ENCODE assay signal across 26 mouse cellular contexts in the genomic region with DNA sequence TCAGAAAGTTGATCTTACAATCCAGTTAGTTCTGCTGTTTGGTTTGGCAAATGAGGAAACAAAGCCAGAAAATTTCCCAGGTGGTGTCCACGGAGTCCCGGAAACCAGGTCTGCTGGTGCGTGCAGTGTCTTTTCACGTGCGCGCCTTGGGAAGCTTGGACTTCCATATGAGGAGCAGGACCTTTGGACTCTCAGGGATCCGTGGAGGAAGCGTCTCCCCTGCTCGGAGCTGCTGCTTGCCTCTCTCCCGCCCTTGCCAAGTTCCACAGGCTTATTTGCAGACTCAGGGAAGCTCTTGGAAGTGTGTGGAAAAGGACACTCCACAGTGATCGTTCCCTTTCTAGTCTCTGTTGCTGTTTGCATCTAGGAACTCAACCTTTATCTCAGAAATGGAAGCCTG. TPM values are rescaled to one million over a fixed set of nuclear protein-coding genes. Genes with fewer than 3 reads are reported as not detected.
DNase-seq lines count a peak whose midpoint lies in the region; ATAC-seq and TF ChIP-seq lines count a peak whose summit lies in the region.
"Had no signal": no experiment of that assay in that cellular context is flagged by ENCODE, and none has a peak within 500 bp of the region (broad histone marks: within the 10 kb centered on the region; RNA-seq: fewer than 3 reads in every experiment).

No protein-coding gene starts in this region.

- no peak overlapping the region for H3K27ac ChIP-seq in heart, embryonic 11.5 days (ENCODE audit: low read depth, low read length)
- peak overlapping the region; percentile 69 for H3K27ac ChIP-seq in brown adipose tissue, adult 24 weeks (replicated peaks; ENCODE audit: low read depth, low read length)
- H3K27ac ChIP-seq in intestine, postnatal 0 days (ENCODE audit: low read depth, low read length), result peak overlapping the region; percentile 71
- H3K27ac ChIP-seq: embryonic facial prominence, embryonic 12.5 days; heart, embryonic 13.5 days; limb, embryonic 15.5 days; neural tube, embryonic 12.5 days had no signal

- H3K4me2 ChIP-seq in heart, embryonic 11.5 days, result no peak overlapping the region
- peak overlapping the region; percentile 40 for H3K4me2 ChIP-seq in intestine, postnatal 0 days (replicated peaks; ENCODE audit: low read depth)
- H3K4me2 ChIP-seq: embryonic facial prominence, embryonic 12.5 days; heart, embryonic 13.5 days; limb, embryonic 15.5 days; neural tube, embryonic 12.5 days had no signal

- no peak for TF ChIP-seq CTCF in intestine, postnatal 0 days (IDR thresholded peaks at IDR 0.05; ENCODE audit: low read depth)

- ATAC-seq in heart, embryonic 11.5 days (replicated peaks; ENCODE audit: insufficient number of reproducible peaks, low FRiP score, low TSS enrichment), result no peak
- ATAC-seq in intestine, postnatal 0 days, result peak; percentile 58
- ATAC-seq: forebrain, postnatal 0 days had no signal

- H3K9ac ChIP-seq in heart, embryonic 11.5 days (ENCODE audit: low read depth, low read length), result no peak overlapping the region
- H3K9ac ChIP-seq in intestine, postnatal 0 days (ENCODE audit: low read depth, low read length), result no peak overlapping the region
- H3K9ac ChIP-seq: embryonic facial prominence, embryonic 12.5 days; forebrain, postnatal 0 days; heart, embryonic 13.5 days; limb, embryonic 15.5 days; neural tube, embryonic 12.5 days had no signal

- peaks cover 24% of the 10 kb centered on the region for H3K4me1 ChIP-seq in heart, embryonic 11.5 days (ENCODE audit: control insufficient read depth, insufficient read depth, low read length)
- peaks cover 24% of the 10 kb centered on the region for H3K4me1 ChIP-seq in brown adipose tissue, adult 24 weeks (ENCODE audit: control insufficient read depth, insufficient read depth, insufficient read length, low read length)
- peaks cover 8% of the 10 kb centered on the region for H3K4me1 ChIP-seq in intestine, postnatal 0 days (replicated peaks; ENCODE audit: control insufficient read depth, insufficient read depth, low read length)

- H3K27me3 ChIP-seq in heart, embryonic 11.5 days (ENCODE audit: control insufficient read depth, insufficient read depth, low read length), result no peaks in the 10 kb centered on the region
- H3K27me3 ChIP-seq in intestine, postnatal 0 days (replicated peaks; ENCODE audit: control insufficient read depth, insufficient read depth, low read length), result no peaks in the 10 kb centered on the region
- H3K27me3 ChIP-seq: CH12.LX; embryonic facial prominence, embryonic 12.5 days; heart, embryonic 13.5 days; limb, embryonic 15.5 days; megakaryocyte, embryonic 14.5 days; neural tube, embryonic 12.5 days had no signal

- 89% methylated on average over 11 of the region's 11 CpGs for WGBS in heart, embryonic 11.5 days (ENCODE audit: insufficient replicate concordance)
- WGBS in intestine, postnatal 0 days, result 52% methylated on average over 11 of the region's 11 CpGs

- peak; percentile 86 for DNase-seq in heart, adult 11 months
- peak; percentile 78 to 87 for DNase-seq in kidney, postnatal 36 days
- DNase-seq in layer of hippocampus, adult 8-10 months (ENCODE audit: low spot score in 2 of 2), result no peak
- DNase-seq in right cerebral cortex, postnatal 10 days (ENCODE audit: low spot score in 2 of 2), result no peak
- DNase-seq: adrenal gland, adult 8-10 months; cerebellum, adult 2 months; cerebellum, postnatal 25 days; forebrain, postnatal 0 days; heart, adult 18-20 months; heart, postnatal 14 days; left cerebral cortex, postnatal 4 days; lung, adult 2 months; lung, postnatal 14 days; midbrain, embryonic 14.5 days; retina, postnatal 1 day; thymus, postnatal 14 days had no signal

- no peaks in the 10 kb centered on the region for H3K36me3 ChIP-seq in heart, embryonic 11.5 days (ENCODE audit: control insufficient read depth, insufficient read depth, low read length)
- peaks cover 3% of the 10 kb centered on the region; the same call in 1 of the 2 replicates for H3K36me3 ChIP-seq in intestine, postnatal 0 days (ENCODE audit: control insufficient read depth, insufficient read depth)
- H3K36me3 ChIP-seq: embryonic facial prominence, embryonic 12.5 days; neural tube, embryonic 12.5 days had no signal

- no peaks in the 10 kb centered on the region for H3K9me3 ChIP-seq in heart, embryonic 11.5 days (replicated peaks; ENCODE audit: control insufficient read depth, low read length)
- no peaks in the 10 kb centered on the region for H3K9me3 ChIP-seq in intestine, postnatal 0 days (ENCODE audit: control insufficient read depth)
- H3K9me3 ChIP-seq: embryonic facial prominence, embryonic 12.5 days; G1E; heart, embryonic 13.5 days; limb, embryonic 15.5 days; neural tube, embryonic 12.5 days had no signal

- no peak overlapping the region for H3K4me3 ChIP-seq in heart, embryonic 11.5 days (ENCODE audit: low read depth, low read length)
- H3K4me3 ChIP-seq in brown adipose tissue, adult 24 weeks (ENCODE audit: insufficient read depth, low read depth, low read length), result peak overlapping the region; percentile 39
- H3K4me3 ChIP-seq in intestine, postnatal 0 days (ENCODE audit: low read depth, low read length), result no peak overlapping the region
- H3K4me3 ChIP-seq: embryonic facial prominence, embryonic 12.5 days; heart, embryonic 13.5 days; limb, embryonic 15.5 days; megakaryocyte, embryonic 14.5 days; neural tube, embryonic 12.5 days had no signal

RNA-seq across cellular contexts. Expression of gene Suclg1, which starts 3.2 kb away (rescaled TPM):
- polyA plus RNA-seq in heart, embryonic 11.5 days (2014; fragmentation: Nextera tagmentation; extraction: Ambion mirVana), result 264 and 298 TPM in 2 replicates
- 2,272 and 2,335 TPM in 2 replicates for polyA plus RNA-seq in brown adipose tissue, adult 24 weeks (2012; ENCODE audit: insufficient read depth, insufficient read length, missing spikeins)
- polyA plus RNA-seq in intestine, postnatal 0 days (2015; fragmentation: Nextera tagmentation; extraction: Ambion mirVana), result 317 and 327 TPM in 2 replicates
- total RNA-seq in layer of hippocampus, adult 8-10 months (2022), result 100 to 1,000 TPM; 122 to 136 (median 131) TPM

RNA-seq across cellular contexts. Expression of gene Dnah6, which starts 29.9 kb away (rescaled TPM):
- 0.03 TPM in 1 of 2 replicates, not detected in the other for polyA plus RNA-seq in heart, embryonic 11.5 days (2014; fragmentation: Nextera tagmentation; extraction: Ambion mirVana)
- polyA plus RNA-seq in brown adipose tissue, adult 24 weeks (2012; ENCODE audit: insufficient read depth, insufficient read length, missing spikeins), result not detected in 2 replicates
- 0.08 and 0.09 TPM in 2 replicates for polyA plus RNA-seq in intestine, postnatal 0 days (2015; fragmentation: Nextera tagmentation; extraction: Ambion mirVana)
- total RNA-seq in layer of hippocampus, adult 8-10 months (2022), result 1 to 10 TPM in 2 of 4 experiments, under 1 TPM in 2; 0.83 to 1.5 (median 1.1) TPM

Comparison
In these comparisons a context has a peak if more than half of its experiments do, and no peak if none do; other contexts are left out.
1. DNase-seq: peak in heart, adult 11 months (single experiment) and kidney, postnatal 36 days (2 of 2); none in layer of hippocampus, adult 8-10 months (0 of 2) and right cerebral cortex, postnatal 10 days (0 of 2).